Mouse (Mus musculus) ES-Bruce4 (cell line): Measurements from ENCODE around the gene Cavin4. TPM values are rescaled to one million over a fixed set of nuclear protein-coding genes. Genes with fewer than 3 reads are reported as not detected.

ENCODE experiments used
- H3K27ac ChIP-seq: 2 replicates; pipeline ENCODE4 v1.5.1; 2012; ENCODE audit warnings: low read length, inconsistent platforms; ENCODE audit not compliant: insufficient read depth
- H3K27me3 ChIP-seq: 2 replicates; pipeline ENCODE4 v1.6.1; 2012; ENCODE audit warnings: mild to moderate bottlenecking, low read length, inconsistent platforms; ENCODE audit not compliant: control insufficient read depth, poor library complexity, insufficient read depth, severe bottlenecking
- H3K36me3 ChIP-seq: 2 replicates; pipeline ENCODE4 v1.6.1; 2012; ENCODE audit warnings: inconsistent platforms, mild to moderate bottlenecking, low read length, moderate library complexity; ENCODE audit not compliant: control insufficient read depth, poor library complexity, insufficient read depth, severe bottlenecking
- H3K4me1 ChIP-seq: one replicate; pipeline ENCODE4 v1.8.1; 2011; ENCODE audit warnings: low read length; ENCODE audit not compliant: control insufficient read depth, insufficient read depth
- H3K4me3 ChIP-seq: 2 replicates; pipeline ENCODE4 v1.5.1; 2011; ENCODE audit warnings: low read depth, mild to moderate bottlenecking, low read length
- H3K9ac ChIP-seq: 2 replicates; pipeline ENCODE4 v1.6.1; 2012; ENCODE audit warnings: low read depth, mild to moderate bottlenecking, inconsistent platforms; ENCODE audit not compliant: poor library complexity, severe bottlenecking
- H3K9me3 ChIP-seq: replicated peaks from 2 replicates; pipeline ENCODE4 v1.6.1; 2012; ENCODE audit warnings: mild to moderate bottlenecking, low read length, inconsistent platforms; ENCODE audit not compliant: control insufficient read depth, poor library complexity, insufficient read depth, severe bottlenecking
- CTCF ChIP-seq: IDR thresholded peaks from one replicate; pipeline ENCODE4 v1.8.1; 2011; ENCODE audit warnings: low read depth, low read length
- EP300 ChIP-seq: IDR thresholded peaks from 2 replicates; pipeline ENCODE4 v1.6.1; 2011; ENCODE audit warnings: low read depth, low read length; ENCODE audit not compliant: insufficient read depth
- POLR2A ChIP-seq: IDR thresholded peaks from one replicate; pipeline ENCODE4 v1.8.1; 2011; ENCODE audit warnings: low read length; ENCODE audit not compliant: insufficient read depth
- polyA plus RNA-seq: library from polyadenylated mRNA; stranded (reverse); fragments of >200 nt; gene quantifications from 2 replicates; pipeline ENCODE4 v1.2.4, GENCODE M21; 2011; ENCODE audit warnings: low read depth; ENCODE audit not compliant: missing spikeins, insufficient read depth, insufficient read length

The Cavin4 gene
- polyA plus RNA-seq, 1 experiment = 4.7 TPM

- no peak for TF ChIP-seq POLR2A
- no peak for TF ChIP-seq CTCF
- no peak for TF ChIP-seq EP300
- Histone ChIP-seq H3K9me3 (no peaks in the 10 kb centered on the region), H3K4me1 (no peaks in the 10 kb centered on the region), H3K36me3 (no peaks in the 10 kb centered on the region), H3K27me3 (no peaks in the 10 kb centered on the region), H3K9ac (no peak overlapping the region), H3K27ac (no peak overlapping the region), H3K4me3 (no peak overlapping the region)
These were observed 53.5 kb downstream of the Cavin4 start for GRCm38 (mm10) chr4:48716817-48717216.

Other genes with a start within 250 kb of the Cavin4 start
- gene Tex10, start 190.1 kb upstream of the Cavin4 start, polyA plus RNA-seq = 140 and 143 TPM in 2 replicates
- gene Msantd3, start 123.6 kb upstream of the Cavin4 start, polyA plus RNA-seq = 29.2 and 34.9 TPM in 2 replicates
- 158 and 167 TPM in 2 replicates for gene Tmeff1, start 78.3 kb upstream of the Cavin4 start, polyA plus RNA-seq